Mouse (Mus musculus) gastrocnemius, postnatal 4 days (tissue): ENCODE measurements around the gene Mapkap1. TPM values are rescaled to one million over a fixed set of nuclear protein-coding genes. Genes with fewer than 3 reads are reported as not detected.

Source experiments
- DNase-seq, 2 experiments: peaks; one replicate each; pipeline ENCODE4 v3.0.0; 2021 to 2022; ENCODE audit warnings: low spot score in 2 of 2, mixed read lengths in 2 of 2
- total RNA-seq, 2 experiments: library from RNA; stranded (reverse); gene quantifications; 2 replicates each; pipeline ENCODE4 v1.2.3; 2021

The Mapkap1 gene
- total RNA-seq, 2 experiments from 2014 or later, result 50.8 to 51.7 TPM

DNA sequence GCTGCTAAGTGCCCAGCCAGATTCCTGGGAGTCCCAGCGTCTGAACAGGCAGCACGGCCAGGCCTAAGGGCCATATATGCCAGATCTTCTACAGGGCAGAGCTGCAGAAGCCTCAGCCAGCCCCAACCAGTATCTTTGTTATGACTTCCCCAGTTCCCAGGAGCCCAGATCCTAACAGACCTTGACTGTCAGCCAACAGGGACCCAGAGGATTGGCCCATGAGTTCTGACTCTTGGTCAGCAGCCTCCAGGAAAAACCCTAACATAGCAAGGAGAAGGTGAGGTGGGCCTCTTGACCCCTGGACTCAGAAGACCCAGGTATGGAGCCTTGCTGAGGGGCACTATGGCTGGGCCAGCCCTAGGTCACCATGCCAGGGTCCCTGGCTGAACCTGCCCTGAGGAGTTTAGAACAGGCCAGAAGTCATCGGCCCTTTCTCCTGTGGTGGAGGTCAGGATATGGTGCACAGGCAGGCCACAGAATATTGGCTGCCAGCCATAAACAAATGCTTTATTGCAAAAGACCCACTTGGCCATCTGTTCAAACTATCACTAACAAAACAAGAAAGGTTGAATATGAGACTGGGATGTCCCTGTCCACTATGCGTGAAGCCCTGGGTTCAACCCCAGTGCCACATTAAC lies 222.5 kb downstream of the Mapkap1 start:
- DNase-seq, result no peak

- no peak for DNase-seq
These were observed 223.2 kb downstream of the Mapkap1 start for GRCm38 (mm10) chr2:34629758-34630157.

DNA sequence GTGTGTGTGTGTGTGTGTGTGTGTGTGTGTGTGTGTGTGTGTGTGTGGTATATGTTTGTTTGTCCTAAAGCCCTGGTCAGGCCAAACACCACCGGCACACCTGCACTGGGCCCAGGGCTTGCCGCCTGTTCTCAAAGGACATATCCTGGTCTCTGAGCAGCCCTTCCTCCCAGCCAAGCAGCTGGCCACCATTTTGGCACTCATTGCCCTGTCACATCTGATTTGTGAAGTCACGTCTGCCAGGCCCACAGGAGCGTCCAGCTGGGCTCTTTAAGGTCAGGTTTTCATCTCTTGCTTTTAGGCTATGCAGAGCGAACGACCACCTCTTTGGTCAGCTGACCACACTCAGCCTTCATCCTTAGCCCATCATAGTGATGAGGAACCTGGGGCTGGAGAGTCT lies 223.9 kb downstream of the Mapkap1 start:
- DNase-seq, result no peak

DNA sequence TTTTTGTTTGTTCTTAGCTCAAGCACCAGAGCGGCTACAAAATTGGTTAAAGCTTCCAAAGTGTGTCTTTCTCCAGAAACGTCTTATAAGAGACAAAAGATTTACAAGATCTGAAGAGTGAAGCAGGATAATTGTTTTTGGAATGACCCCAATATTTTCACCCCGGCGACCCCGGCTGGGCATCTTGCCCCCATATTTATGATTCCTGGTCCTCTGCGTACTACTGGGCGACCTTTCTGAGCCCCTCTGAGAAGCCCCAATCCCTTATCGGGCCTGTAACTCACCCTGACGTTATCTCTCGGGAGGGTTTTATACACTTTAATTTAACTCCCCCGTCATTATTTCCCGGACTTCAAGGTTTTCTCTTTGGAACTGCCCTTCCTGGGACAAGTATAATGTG lies 225.5 kb downstream of the Mapkap1 start:
- no peak for DNase-seq

- DNase-seq, result no peak
These were observed 228.9 kb downstream of the Mapkap1 start for GRCm38 (mm10) chr2:34635249-34636165.

GRCm38 (mm10) chr2:34638955-34639650 lies 232.5 kb downstream of the Mapkap1 start:
- DNase-seq, result peak; percentile 75 to 88

DNA sequence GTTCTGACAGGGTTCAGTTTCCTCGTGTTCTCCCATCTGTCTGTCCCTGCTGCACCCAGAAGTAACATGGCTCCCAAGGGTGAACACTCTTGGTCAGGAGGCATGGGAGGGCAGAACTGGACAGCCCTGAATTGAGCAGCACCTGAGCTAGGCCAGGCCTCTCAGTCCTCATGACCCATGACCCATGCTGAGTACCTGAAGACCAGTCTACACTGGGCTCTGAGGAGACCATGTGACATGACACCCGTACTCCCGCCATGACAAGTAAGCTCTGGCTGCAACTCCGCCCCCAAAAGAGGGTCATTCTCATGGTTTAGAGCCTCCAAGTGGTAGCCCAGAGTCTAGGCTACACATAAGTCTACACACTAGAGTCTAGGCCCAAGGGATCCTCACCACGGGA lies 233.2 kb downstream of the Mapkap1 start:
- no peak for DNase-seq

- no peak for DNase-seq
These were observed 235.8 kb downstream of the Mapkap1 start for GRCm38 (mm10) chr2:34642351-34642750.

GRCm38 (mm10) chr2:34644571-34645526 lies 238.3 kb downstream of the Mapkap1 start:
- no peak for DNase-seq

DNA sequence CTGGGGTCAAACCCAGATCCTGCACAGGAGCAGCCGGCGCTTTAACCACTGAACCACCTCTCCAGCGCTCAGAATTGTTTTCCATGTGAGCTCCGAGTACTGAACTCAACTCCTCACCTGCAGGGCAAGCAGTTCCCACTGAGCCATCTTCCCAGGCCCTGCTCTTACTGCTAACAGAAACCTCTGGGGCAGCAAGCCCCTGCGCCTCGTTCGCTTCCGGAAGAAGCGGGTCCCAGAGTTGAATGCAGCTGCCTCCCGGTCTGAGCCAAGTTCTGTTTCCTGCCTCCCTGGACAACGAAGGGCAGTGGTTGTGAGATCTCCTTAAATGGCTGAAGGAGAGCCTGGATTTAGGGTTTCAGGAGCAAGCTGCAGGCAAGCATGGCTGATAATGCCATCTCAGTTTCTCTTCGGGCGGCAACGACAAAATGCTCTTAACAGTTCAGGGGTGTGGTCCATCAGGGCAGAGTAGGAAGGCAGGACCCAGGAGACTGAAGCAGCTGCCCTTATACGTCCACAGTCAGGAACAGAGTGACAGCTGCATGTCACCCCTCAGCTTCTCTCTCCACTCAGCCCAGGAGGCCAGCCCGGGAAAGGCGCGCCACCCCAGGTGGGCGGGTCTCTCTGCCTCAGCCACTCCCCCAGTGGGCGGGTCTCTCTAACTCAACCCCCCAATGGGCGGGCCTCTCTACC lies 239.4 kb downstream of the Mapkap1 start:
- DNase-seq, result peak; percentile 50 to 59

- no peak for DNase-seq
These were observed 239.9 kb downstream of the Mapkap1 start for GRCm38 (mm10) chr2:34646541-34646865.

DNA sequence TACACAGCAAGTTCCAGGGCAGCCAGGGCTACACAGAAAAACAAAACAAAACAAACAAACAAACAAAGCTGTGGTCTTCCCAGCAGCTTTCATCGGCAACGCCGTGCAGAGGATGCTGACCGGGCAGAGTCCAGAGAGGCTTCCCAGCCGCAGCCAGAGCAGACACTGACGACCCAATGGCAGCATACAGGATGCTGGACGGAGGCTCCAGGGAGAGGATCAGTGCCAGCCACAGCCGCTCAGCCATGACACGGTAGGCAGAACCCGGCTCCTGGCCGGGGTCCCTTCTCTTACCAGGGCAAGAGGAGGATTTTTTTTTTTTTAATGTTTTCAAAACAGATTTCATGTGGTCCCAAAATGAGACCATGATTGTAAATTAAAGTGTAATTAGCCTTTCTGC lies 240.8 kb downstream of the Mapkap1 start:
- DNase-seq, result no peak

DNA sequence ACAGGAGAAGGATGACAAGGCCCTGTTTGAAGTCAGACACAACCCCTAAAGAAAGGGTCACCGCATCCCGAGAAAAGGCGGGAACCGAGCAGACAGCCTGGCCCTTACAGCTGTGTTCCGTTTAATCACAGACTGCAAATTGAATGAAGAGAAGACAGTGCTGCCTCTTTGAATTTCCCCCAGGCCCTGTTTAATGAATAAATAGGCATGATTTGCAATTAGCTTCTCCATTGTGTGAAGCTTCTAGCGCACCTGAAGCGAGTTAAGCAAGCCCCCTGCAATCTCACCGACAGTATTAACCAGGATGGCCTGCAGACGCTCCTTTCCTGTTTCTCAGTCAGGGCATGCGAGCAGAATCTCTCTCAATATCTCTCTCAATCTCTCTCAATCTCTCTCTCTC lies 261.2 kb downstream of the Mapkap1 start:
- DNase-seq, result no peak

DNA sequence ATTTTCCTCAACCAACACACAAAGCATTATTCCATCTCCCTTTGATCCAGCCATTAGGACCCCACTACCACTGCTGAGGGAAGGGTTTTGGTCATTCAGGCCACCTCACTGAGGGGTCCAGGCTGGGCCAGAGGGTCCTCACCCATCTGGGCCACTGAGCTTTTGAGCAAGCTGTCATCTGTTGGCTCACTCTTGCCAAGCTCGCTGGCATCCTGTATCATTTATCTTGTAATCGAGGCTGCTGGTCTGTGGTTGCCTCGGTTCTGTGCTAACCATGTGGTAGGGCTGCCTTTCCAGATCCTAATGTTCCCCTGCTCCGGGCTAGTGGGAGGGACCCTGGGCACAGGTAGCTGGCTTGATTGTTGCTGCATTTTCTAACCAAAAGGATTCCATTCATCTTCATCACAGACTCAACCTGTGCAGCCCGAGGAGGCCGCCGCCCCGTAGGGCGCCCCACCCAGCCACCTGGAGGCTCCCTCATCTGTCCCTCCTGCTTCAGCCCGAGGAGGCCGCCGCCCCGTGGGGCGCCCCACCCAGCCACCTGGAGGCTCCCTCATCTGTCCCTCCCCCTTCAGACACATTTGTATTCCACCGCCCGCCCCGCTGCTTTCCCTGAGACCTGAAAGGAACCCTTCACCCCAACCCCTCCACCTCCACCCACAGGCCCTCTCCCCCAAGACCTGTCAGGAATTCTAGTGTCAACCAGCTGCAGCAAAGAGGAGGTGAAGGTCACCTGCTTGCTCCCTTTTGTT lies 262.0 kb downstream of the Mapkap1 start:
- no peak for DNase-seq

DNA sequence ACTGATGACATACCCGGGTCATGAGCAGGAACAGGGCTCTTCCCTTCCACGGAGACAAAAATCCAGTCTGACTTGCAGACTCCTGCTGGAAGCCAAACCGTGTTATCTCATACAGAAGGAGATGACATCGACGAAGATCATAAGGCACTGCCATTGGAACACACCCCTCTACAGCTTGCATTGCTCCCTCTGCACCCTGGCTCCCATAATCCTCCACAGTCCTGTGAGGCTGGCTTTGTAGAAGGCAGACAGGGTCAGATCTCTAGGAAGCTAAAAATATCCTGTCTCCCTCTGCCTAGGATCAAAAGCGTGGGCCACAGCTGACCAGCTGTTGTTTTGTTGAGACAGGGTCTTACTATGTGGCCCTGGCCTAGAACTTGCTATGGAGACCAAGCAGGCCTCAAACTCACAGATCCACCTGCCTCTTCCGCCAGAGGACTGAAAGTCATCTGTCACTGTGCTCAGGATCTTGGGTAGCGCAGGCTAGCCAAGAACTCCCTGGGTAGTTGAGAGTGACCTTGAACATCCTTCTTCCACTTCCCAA lies 262.7 kb downstream of the Mapkap1 start:
- no peak for DNase-seq

DNA sequence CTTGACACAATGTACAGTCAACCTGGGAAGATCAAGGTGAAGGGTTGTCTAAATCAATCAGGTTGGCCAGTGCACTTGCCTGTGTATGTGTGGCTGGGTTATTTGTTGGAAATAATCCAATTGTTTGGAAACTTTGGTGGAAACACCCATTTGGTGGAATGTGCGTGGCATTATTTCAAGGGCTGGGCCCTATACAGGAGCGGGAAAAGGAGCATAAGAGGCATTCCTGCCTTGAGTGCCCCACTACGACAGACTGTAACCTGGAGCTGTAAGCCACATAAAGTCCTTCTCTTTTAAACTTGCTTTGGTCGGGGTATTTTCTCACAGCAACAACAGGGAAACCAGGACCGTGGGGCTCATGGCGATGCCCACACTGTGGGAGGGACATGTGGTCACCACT lies 263.9 kb downstream of the Mapkap1 start:
- no peak for DNase-seq

- DNase-seq, result peak in 1 of 2 experiments; percentile 41
These were observed 264.9 kb downstream of the Mapkap1 start for GRCm38 (mm10) chr2:34671385-34672026.

DNA sequence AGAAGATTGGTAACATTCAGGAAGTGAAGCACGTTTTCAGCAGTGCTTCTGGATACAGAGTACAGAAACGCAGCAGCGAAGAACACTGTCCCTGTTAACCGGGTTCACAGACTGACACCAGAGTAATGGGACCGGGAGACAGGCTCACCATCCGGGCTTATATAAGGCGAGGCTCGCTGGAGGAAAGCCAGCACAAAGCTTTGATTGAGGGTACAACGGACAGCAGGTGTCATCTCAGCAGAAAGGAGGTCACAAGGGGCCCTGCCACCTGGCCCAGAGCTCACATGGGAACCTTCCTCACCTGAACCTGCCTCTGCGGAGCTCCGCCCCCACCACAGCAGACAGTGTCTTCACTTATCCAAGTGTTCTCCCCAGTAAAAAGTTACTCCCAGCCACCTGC lies 267.3 kb downstream of the Mapkap1 start:
- DNase-seq, result no peak
